Mouse (Mus musculus) MEL (cell line): ENCODE results near the gene Fmn2.

Experiments used
- CHD1 ChIP-seq: IDR thresholded peaks from 2 replicates; pipeline ENCODE4 v1.6.1; 2012; ENCODE audit warnings: low read depth, mild to moderate bottlenecking, inconsistent platforms, low read length, improper control_type of control experiment
- CHD2 ChIP-seq: IDR thresholded peaks from 2 replicates; pipeline ENCODE4 v1.6.1; 2011; ENCODE audit warnings: low read length, improper control_type of control experiment
- CTCF ChIP-seq, 3 experiments: IDR thresholded peaks in 2 of 3; conservative IDR thresholded peaks in 1 of 3; 2 replicates each; pipeline ENCODE4 v1.5.1; 2011 to 2012; ENCODE audit warnings: low read length in 3 of 3, low read depth in 2 of 3, mild to moderate bottlenecking in 2 of 3, improper control_type of control experiment in 1 of 3, inconsistent platforms in 1 of 3, mixed read lengths in 1 of 3, moderate library complexity in 1 of 3; ENCODE audit not compliant: control insufficient read depth in 1 of 3, insufficient read depth in 1 of 3, poor library complexity in 1 of 3, severe bottlenecking in 1 of 3
- ELF1 ChIP-seq: IDR thresholded peaks from 2 replicates; pipeline ENCODE4 v1.6.1; 2014; ENCODE audit warnings: low read depth, mild to moderate bottlenecking, inconsistent platforms, low read length, improper control_type of control experiment, moderate library complexity
- EP300 ChIP-seq, 2 experiments: IDR thresholded peaks; 2 replicates each; pipeline ENCODE4 v1.6.1; 2011; ENCODE audit warnings: improper control_type of control experiment in 2 of 2, low read length in 2 of 2, low read depth in 1 of 2, mild to moderate bottlenecking in 1 of 2
- MEF2A ChIP-seq: IDR thresholded peaks from 2 replicates; pipeline ENCODE4 v1.6.1; 2014; ENCODE audit warnings: low read depth, mild to moderate bottlenecking, inconsistent platforms, low read length, improper control_type of control experiment; ENCODE audit not compliant: poor library complexity, insufficient replicate concordance, severe bottlenecking; ENCODE audit errors: extremely low read depth
- NRF1 ChIP-seq: IDR thresholded peaks from 2 replicates; pipeline ENCODE4 v1.6.1; 2014; ENCODE audit warnings: low read depth, mild to moderate bottlenecking, inconsistent platforms, low read length, improper control_type of control experiment, moderate library complexity; ENCODE audit not compliant: poor library complexity, insufficient read depth, severe bottlenecking
- POLR2A ChIP-seq, 2 experiments: IDR thresholded peaks; 2 replicates each; pipeline ENCODE4 v1.6.1; 2011 to 2012; ENCODE audit warnings: low read length in 2 of 2, mild to moderate bottlenecking in 2 of 2, control low read depth in 1 of 2, improper control_type of control experiment in 1 of 2, low read depth in 1 of 2, moderate library complexity in 1 of 2; ENCODE audit not compliant: control insufficient read depth in 1 of 2, insufficient read depth in 1 of 2, poor library complexity in 1 of 2
- RCOR1 ChIP-seq: IDR thresholded peaks from 2 replicates; pipeline ENCODE4 v1.6.1; 2012; ENCODE audit warnings: low read depth, mild to moderate bottlenecking, inconsistent platforms, low read length, improper control_type of control experiment
- TCF12 ChIP-seq: IDR thresholded peaks from 2 replicates; pipeline ENCODE4 v1.6.1; 2014; ENCODE audit warnings: low read depth, mild to moderate bottlenecking, inconsistent platforms, low read length, improper control_type of control experiment, moderate library complexity
- USF2 ChIP-seq, 2 experiments: IDR thresholded peaks; 2 replicates each; pipeline ENCODE4 v1.6.1; 2011 to 2012; ENCODE audit warnings: improper control_type of control experiment in 2 of 2, low read length in 2 of 2, borderline replicate concordance in 1 of 2, inconsistent platforms in 1 of 2, low read depth in 1 of 2, mild to moderate bottlenecking in 1 of 2; ENCODE audit not compliant: insufficient read depth in 1 of 2
- ZC3H11A ChIP-seq: IDR thresholded peaks from 2 replicates; pipeline ENCODE4 v1.6.1; 2012; ENCODE audit warnings: low read depth, mild to moderate bottlenecking, inconsistent platforms, low read length, improper control_type of control experiment
- ZKSCAN1 ChIP-seq: IDR thresholded peaks from 2 replicates; pipeline ENCODE4 v1.6.1; 2012; ENCODE audit warnings: low read depth, mild to moderate bottlenecking, inconsistent platforms, low read length, improper control_type of control experiment, moderate library complexity

- no peak for TF ChIP-seq CTCF (IDR thresholded peaks at IDR 0.05 in 2 of 3, conservative IDR thresholded peaks at IDR 0.05 in 1 of 3; ENCODE audit: control insufficient read depth in 1 of 3, insufficient read depth in 1 of 3, low read depth in 2 of 3, low read length in 3 of 3, poor library complexity in 1 of 3, severe bottlenecking in 1 of 3)
- peak; percentile 71 to 80 for TF ChIP-seq EP300 (IDR thresholded peaks at IDR 0.05; ENCODE audit: low read depth in 1 of 2, low read length in 2 of 2)
- no peak for TF ChIP-seq POLR2A (IDR thresholded peaks at IDR 0.05; ENCODE audit: control insufficient read depth in 1 of 2, insufficient read depth in 1 of 2, low read depth in 1 of 2, low read length in 2 of 2, poor library complexity in 1 of 2)
- no peak for TF ChIP-seq ELF1
- TF ChIP-seq ZKSCAN1, result no peak
- peak; percentile 89 for TF ChIP-seq TCF12
- TF ChIP-seq CHD2, result no peak
- TF ChIP-seq RCOR1, result no peak; the same call in 1 of the 2 replicates
- no peak for TF ChIP-seq CHD1
- no peak for TF ChIP-seq USF2 (IDR thresholded peaks at IDR 0.05; ENCODE audit: borderline replicate concordance in 1 of 2, insufficient read depth in 1 of 2, low read depth in 1 of 2, low read length in 2 of 2)
- no peak for TF ChIP-seq NRF1
- TF ChIP-seq MEF2A, result no peak
- no peak for TF ChIP-seq ZC3H11A
Observed at GRCm38 (mm10) chr1:174597495-174597894, 95.9 kb downstream of the Fmn2 start.
